Mouse (Mus musculus) lung, adult 2 months (tissue): Measurements from ENCODE around the gene Mknk2.

Experiments used
- CTCF ChIP-seq: fragments of 200-500 bp; IDR thresholded peaks from 2 replicates; pipeline ENCODE4 v1.5.1; 2011; ENCODE audit warnings: mild to moderate bottlenecking, low read length, control low read depth; ENCODE audit not compliant: insufficient read depth
- POLR2A ChIP-seq: fragments of 200-500 bp; IDR thresholded peaks from 2 replicates; pipeline ENCODE4 v1.6.1; 2011; ENCODE audit warnings: low read depth, mild to moderate bottlenecking, control low read depth, low read length, borderline replicate concordance; ENCODE audit errors: extremely low read depth

- TF ChIP-seq CTCF (no peak), POLR2A (no peak)
Measured at GRCm38 (mm10) chr10:80717281-80717680, 39.4 kb upstream of the Mknk2 start.
